Comparison of ENCODE assay signal across 13 mouse cellular contexts in the genomic region with DNA sequence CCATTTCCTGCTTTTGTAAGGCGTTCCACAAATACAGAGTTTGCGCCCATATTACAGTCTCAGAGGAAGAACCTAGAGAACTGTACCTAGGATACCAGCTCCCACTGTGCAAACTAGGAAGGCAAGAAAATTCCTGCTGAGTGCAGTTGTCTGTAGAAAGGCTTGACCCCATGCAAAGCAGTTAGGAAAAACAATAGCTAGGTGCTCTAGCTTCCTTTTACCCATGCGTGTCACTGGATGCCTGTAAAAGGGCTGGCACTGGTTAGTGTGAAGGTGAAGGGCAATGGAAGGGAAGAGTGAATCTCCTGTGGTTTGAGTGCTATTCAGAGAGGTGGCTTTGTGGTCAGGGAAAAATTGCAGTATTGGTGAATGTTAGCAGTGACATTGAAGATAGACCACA.
"Had no signal": no experiment of that assay in that cellular context is flagged by ENCODE, and none has a peak within 500 bp of the region (broad histone marks: within the 10 kb centered on the region; RNA-seq: fewer than 3 reads in every experiment).

No protein-coding gene starts in this region.

- DNase-seq: kidney, adult 18-20 months; kidney, adult 9 months; kidney, postnatal 25 days; liver, embryonic 13.5 days; lung, adult 2 months; lung, postnatal 14 days; lung, postnatal 4 days; midbrain, embryonic 14.5 days; thymus, adult 2 months; thymus, postnatal 14 days; thymus, postnatal 4 days had no signal

- H3K4me1 ChIP-seq: liver, embryonic 13.5 days had no signal

- H3K27me3 ChIP-seq: liver, embryonic 13.5 days had no signal

- H3K36me3 ChIP-seq: liver, embryonic 13.5 days had no signal

- H3K27ac ChIP-seq: kidney, postnatal 0 days; liver, embryonic 13.5 days had no signal

- H3K9ac ChIP-seq: liver, embryonic 13.5 days had no signal

- H3K4me2 ChIP-seq: liver, embryonic 13.5 days; midbrain, embryonic 11.5 days had no signal

- H3K9me3 ChIP-seq: liver, embryonic 13.5 days had no signal

- H3K4me3 ChIP-seq: liver, embryonic 13.5 days had no signal
